Mouse (Mus musculus): ENCODE measurements at regions not wholly inside any gene's neighbourhood (a gene's known extent, or its start where the extent isn't known, plus 50 kb on each side); places are given as distances from the start of the nearest gene placed in this dataset.

DNA sequence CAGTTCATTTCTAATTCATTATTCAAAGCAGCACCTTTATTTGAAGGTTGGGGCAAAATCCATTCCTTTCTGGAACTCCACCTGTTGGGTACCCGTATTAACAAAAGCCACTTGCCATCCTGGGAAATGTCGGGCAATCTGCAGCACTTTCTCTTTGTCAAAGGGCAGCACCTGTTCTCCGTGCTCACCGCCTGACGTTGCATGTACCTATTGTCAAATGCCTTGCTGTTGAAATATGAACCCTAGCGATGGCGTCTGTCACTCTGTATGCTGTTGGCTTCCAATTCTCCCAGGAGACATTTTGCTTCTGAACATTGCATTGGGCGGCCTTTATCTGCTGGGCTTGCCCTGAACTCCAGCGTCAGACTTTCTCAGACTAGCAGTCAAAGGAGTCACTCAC, 55.3 kb upstream of the Synm start:
- no peak for DNase-seq (ENCODE audit: low read depth)
